Mouse (Mus musculus) kidney, adult 2 months (tissue): ENCODE measurements around the gene Gm28047.

Source experiments
- CTCF ChIP-seq: fragments of 200-500 bp; conservative IDR thresholded peaks from 2 replicates; pipeline ENCODE4 v1.5.1; 2011; ENCODE audit warnings: low read depth, mild to moderate bottlenecking, control low read depth, low read length, moderate library complexity, mixed read lengths; ENCODE audit not compliant: insufficient read depth, insufficient read length
- POLR2A ChIP-seq: fragments of 200-500 bp; IDR thresholded peaks from one replicate; pipeline ENCODE4 v1.6.1; 2011; ENCODE audit warnings: low read depth, low read length, control low read depth

GRCm38 (mm10) chr15:102505770-102506463 is 119.0 kb downstream of the Gm28047 start:
- TF ChIP-seq POLR2A (no peak), CTCF (no peak)
